Mouse (Mus musculus): ENCODE measurements around the gene Tmem8.

Tmem8 gene

DNA sequence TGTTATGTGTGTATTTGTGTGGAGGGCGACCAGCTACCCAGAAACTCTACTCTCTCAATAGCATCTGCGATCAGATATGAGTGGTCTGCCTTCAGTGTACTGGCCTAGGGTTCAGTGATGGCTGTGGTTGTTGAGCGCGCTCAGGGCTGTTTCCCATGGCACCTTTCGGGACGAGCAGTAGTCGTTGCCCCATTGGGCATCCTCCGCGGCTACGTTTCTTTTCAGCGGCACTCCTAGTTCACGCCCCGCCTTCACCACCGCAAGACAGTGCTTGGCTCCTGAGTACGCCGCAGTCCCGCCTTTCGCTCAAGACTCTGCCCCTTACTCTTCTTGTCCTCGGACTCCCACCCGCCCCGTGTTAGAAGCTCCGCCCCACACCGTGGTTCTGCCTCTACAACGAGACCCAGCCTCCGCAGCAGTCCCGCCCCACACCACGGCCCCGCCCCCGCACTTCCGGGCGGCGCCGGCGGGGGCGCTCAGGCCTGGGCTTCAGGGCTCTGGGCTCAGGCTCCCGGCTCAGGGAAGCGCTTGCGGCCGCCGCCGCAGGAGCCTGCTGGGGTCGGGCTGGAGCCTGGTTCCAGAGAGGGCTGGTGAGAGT lies 25.2 kb downstream of the Tmem8 start, which contains the start of gene Axin1:
Gene Axin1 (plus strand): TSS at position 450 of the 598 bp plus-strand sequence.
- ATAC-seq (ENCODE audit: insufficient number of reproducible peaks, low FRiP score, low TSS enrichment): peak; percentile 92

DNA sequence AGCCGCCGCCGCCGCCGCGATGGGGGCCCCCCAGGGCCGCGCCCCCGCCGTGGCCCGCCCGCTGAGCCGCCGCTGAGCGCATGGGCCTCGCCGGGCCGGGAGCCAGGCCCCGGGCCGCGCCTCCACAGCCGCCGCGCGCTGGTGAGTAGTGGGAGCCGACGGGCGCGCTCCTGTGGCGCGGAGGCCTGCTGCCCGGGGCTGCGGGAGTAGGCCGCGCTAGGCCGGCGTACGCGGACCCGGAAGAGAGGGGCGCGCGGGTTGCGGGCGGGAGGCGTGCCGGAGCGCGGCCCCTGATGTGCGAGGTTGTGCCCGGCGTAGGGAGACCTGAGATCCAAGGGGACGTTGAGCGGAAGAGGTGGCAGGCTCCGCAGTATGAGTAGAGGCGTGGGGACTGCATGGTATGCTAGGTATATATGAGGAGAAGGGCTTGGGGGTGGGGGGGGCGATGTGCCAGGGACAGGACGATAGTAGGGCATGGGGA lies 25.8 kb downstream of the Tmem8 start:
- peak; percentile 32; the same call in 1 of the 2 replicates for ATAC-seq (ENCODE audit: insufficient number of reproducible peaks, low FRiP score, low TSS enrichment)

GRCm38 (mm10) chr17:26142796-26143195 lies 29.7 kb downstream of the Tmem8 start:
- no peak for ATAC-seq (ENCODE audit: insufficient number of reproducible peaks, low FRiP score, low TSS enrichment)

GRCm38 (mm10) chr17:26143386-26143785 lies 30.3 kb downstream of the Tmem8 start:
- no peak for ATAC-seq (ENCODE audit: insufficient number of reproducible peaks, low FRiP score, low TSS enrichment)

DNA sequence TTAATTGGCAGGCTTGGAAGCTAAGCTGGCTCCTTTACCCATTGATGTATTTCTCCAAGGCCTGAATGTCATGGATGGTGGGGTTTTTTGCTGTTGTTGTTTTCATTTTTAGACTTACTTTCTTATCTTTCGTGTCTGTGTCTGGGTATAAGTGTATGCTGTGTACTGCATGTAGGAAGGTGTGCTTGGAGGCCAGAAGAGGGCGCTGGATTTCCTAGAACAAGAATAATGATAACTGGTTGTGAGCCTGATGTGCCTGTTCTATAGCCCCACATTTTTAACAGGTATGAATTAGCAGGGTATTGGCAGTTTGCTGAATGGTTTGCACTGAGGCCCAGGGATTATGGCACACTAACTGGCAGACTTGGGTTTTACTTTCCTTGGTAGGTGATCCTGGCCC lies 36.0 kb downstream of the Tmem8 start:
- ATAC-seq (ENCODE audit: insufficient number of reproducible peaks, low FRiP score, low TSS enrichment): no peak

DNA sequence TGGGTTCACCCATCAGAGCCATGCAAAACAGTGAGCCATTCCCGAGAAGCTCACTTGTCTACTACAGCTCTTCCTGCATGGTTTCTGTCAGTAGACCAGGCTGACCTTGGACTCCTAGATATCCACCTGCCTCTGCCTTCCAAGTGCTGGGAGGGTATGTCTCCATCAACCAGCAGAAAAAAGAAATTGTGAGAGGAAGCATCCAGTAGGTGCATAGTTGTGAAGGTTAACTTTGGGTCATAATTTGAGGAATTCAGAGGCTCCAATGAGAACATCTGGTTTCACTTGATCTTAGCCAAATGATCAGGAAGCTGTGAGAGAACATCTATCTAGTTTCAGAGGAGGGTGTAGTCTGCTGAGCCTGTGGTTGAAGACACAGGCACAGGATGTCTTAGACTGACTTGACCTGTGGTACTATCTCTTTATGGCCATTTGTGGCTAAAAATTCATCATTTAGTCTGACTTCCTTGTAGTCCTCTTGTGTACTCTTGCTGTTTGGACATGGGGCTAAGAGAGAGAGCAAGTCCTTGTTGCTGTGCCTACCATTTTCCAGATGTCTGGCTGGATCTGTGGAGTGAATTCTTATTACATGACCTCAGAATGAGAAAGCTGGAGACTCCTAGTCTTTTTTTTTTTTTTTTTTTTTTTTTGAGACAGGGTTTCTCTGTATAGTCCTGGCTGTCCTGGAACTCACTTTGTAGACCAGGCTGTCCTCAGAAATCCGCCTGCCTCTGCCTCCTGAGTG lies 39.0 kb downstream of the Tmem8 start:
- ATAC-seq (ENCODE audit: insufficient number of reproducible peaks, low FRiP score, low TSS enrichment): no peak

DNA sequence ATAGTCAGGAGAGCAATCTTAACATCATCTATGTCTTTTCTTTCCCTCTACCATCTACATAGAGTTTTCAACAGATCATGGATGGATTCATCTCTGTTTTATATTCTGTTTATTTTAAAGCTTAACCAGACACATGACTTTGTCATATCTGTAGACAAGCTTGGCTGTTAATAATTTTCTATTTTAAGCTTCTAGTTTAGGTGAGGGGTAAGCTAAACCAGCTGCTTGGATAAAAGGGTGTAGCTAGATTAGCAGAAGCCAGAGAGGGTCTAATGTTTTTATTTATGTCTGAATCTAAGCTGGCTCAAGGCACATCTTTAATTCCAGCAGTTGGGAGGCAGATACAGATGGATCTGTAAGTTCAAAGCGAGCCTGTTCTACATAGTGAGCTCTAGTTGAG lies 49.6 kb downstream of the Tmem8 start:
- no peak for ATAC-seq (ENCODE audit: insufficient number of reproducible peaks, low FRiP score, low TSS enrichment)

GRCm38 (mm10) chr17:26168039-26168438 lies 54.9 kb downstream of the Tmem8 start:
- no peak for ATAC-seq (ENCODE audit: insufficient number of reproducible peaks, low FRiP score, low TSS enrichment)

Data from cerebellum, adult (tissue).